Mouse (Mus musculus): ENCODE measurements around the gene Rwdd4a.
A peak's percentile ranks its signal among the peaks of the same experiment; 100 is the strongest.

Gene Rwdd4a

GRCm38 (mm10) chr8:47533344-47534125, at the start of gene Rwdd4a, which contains the start of gene Trappc11:
Rwdd4a (plus strand) TSS chr8:47533664.
Trappc11 (minus strand) TSS chr8:47533470.
- peak; percentile 97 for DNase-seq (ENCODE audit: low read depth, low spot score)
- no peaks in the 10 kb centered on the region for H3K27me3 ChIP-seq (ENCODE audit: control insufficient read depth, insufficient read depth, low read length, poor library complexity, severe bottlenecking)
- peaks cover 6% of the 10 kb centered on the region for H3K36me3 ChIP-seq (ENCODE audit: control insufficient read depth, insufficient read depth, low read length, poor library complexity, severe bottlenecking)

DNA sequence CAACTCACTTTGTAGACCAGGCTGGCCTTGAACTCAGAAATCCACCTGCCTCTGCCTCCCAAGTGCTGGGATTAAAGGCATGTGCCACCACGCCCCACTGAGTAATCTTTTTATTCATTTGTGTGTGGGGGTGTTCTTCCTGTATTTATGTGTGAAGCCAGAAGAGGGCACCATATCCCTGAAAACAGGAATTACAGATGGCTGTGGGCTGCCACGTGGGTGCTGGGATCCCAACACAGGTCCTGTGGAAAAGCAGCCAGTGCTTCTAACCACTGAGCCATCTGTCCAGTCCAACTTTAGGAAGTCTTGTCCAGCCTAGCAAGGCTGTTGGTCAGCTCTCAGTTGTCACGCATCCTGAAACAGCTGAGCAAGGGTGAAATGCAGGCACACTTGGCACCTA, 46.2 kb upstream of the Rwdd4a start:
- no peak for DNase-seq (ENCODE audit: low read depth, low spot score)
- no peaks in the 10 kb centered on the region for H3K27me3 ChIP-seq (ENCODE audit: control insufficient read depth, insufficient read depth, low read length, poor library complexity, severe bottlenecking)
- H3K36me3 ChIP-seq (ENCODE audit: control insufficient read depth, insufficient read depth, low read length, poor library complexity, severe bottlenecking): peaks cover 5% of the 10 kb centered on the region; the same call in 1 of the 2 replicates

- DNase-seq (ENCODE audit: low read depth, low spot score): no peak
- H3K27me3 ChIP-seq (ENCODE audit: control insufficient read depth, insufficient read depth, low read length, poor library complexity, severe bottlenecking): no peaks in the 10 kb centered on the region
- peaks cover 14% of the 10 kb centered on the region for H3K36me3 ChIP-seq (ENCODE audit: control insufficient read depth, insufficient read depth, low read length, poor library complexity, severe bottlenecking)
Measured at GRCm38 (mm10) chr8:47493106-47493505, 40.4 kb upstream of the Rwdd4a start.

- DNase-seq (ENCODE audit: low read depth, low spot score): no peak
- Histone ChIP-seq H3K36me3 (ENCODE audit: control insufficient read depth, insufficient read depth, low read length, poor library complexity, severe bottlenecking) (peaks cover 20% of the 10 kb centered on the region), H3K27me3 (ENCODE audit: control insufficient read depth, insufficient read depth, low read length, poor library complexity, severe bottlenecking) (no peaks in the 10 kb centered on the region)
Measured at GRCm38 (mm10) chr8:47494602-47495153, 38.8 kb upstream of the Rwdd4a start.

DNA sequence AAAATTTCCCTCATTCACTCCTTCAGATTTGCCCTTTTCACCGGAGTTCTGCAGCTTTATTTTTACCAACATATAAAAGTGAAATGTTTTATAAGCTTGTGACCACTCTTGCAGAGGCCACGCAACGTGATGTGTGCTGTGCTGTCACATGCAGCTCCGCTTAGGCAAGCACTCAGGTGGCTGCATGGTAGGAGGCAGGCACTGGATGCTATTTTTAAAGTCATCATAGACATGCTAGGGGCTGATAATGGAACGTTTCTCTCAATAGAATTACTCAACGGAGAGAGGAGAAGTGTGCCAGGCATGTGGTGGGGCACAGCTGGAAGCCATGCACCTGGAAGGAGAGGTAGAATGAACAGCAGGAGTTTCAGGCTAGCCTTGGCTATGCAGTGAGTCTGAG, 38.0 kb upstream of the Rwdd4a start:
- Histone ChIP-seq H3K36me3 (ENCODE audit: control insufficient read depth, insufficient read depth, low read length, poor library complexity, severe bottlenecking) (peaks cover 23% of the 10 kb centered on the region), H3K27me3 (ENCODE audit: control insufficient read depth, insufficient read depth, low read length, poor library complexity, severe bottlenecking) (no peaks in the 10 kb centered on the region)
- no peak for DNase-seq (ENCODE audit: low read depth, low spot score)

- Histone ChIP-seq H3K36me3 (ENCODE audit: control insufficient read depth, insufficient read depth, low read length, poor library complexity, severe bottlenecking) (peaks cover 28% of the 10 kb centered on the region), H3K27me3 (ENCODE audit: control insufficient read depth, insufficient read depth, low read length, poor library complexity, severe bottlenecking) (no peaks in the 10 kb centered on the region)
- DNase-seq (ENCODE audit: low read depth, low spot score): no peak
Measured at GRCm38 (mm10) chr8:47501994-47502393, 31.5 kb upstream of the Rwdd4a start.

- Histone ChIP-seq H3K27me3 (ENCODE audit: control insufficient read depth, insufficient read depth, low read length, poor library complexity, severe bottlenecking) (no peaks in the 10 kb centered on the region), H3K36me3 (ENCODE audit: control insufficient read depth, insufficient read depth, low read length, poor library complexity, severe bottlenecking) (peaks cover 26% of the 10 kb centered on the region)
- no peak for DNase-seq (ENCODE audit: low read depth, low spot score)
Measured at GRCm38 (mm10) chr8:47502546-47502945, 30.9 kb upstream of the Rwdd4a start.

DNA sequence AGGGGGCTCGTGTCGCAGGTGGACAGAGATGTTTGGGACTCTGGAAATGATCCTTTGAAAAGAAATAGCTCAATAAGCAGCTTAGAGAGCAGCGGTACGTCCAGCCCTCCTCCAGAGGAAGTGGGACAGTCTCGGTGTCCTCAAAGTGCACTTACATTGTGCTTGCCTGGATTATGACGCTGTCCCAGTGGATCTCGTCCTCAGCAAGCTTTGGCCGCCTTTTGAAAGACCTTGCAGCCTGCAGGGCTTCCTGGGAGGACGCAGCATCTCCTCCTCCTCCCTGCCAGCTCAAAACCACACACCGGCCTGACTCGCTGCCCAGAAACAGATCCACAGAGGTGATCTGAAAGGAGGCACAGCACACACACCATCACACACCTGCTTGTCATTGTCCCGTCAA, 28.0 kb upstream of the Rwdd4a start:
- Histone ChIP-seq H3K36me3 (ENCODE audit: control insufficient read depth, insufficient read depth, low read length, poor library complexity, severe bottlenecking) (peaks cover 17% of the 10 kb centered on the region), H3K27me3 (ENCODE audit: control insufficient read depth, insufficient read depth, low read length, poor library complexity, severe bottlenecking) (no peaks in the 10 kb centered on the region)
- DNase-seq (ENCODE audit: low read depth, low spot score): no peak

- DNase-seq (ENCODE audit: low read depth, low spot score): no peak
- H3K36me3 ChIP-seq (ENCODE audit: control insufficient read depth, insufficient read depth, low read length, poor library complexity, severe bottlenecking): peaks cover 10% of the 10 kb centered on the region
- H3K27me3 ChIP-seq (ENCODE audit: control insufficient read depth, insufficient read depth, low read length, poor library complexity, severe bottlenecking): no peaks in the 10 kb centered on the region
Measured at GRCm38 (mm10) chr8:47510930-47511329, 22.5 kb upstream of the Rwdd4a start.

DNA sequence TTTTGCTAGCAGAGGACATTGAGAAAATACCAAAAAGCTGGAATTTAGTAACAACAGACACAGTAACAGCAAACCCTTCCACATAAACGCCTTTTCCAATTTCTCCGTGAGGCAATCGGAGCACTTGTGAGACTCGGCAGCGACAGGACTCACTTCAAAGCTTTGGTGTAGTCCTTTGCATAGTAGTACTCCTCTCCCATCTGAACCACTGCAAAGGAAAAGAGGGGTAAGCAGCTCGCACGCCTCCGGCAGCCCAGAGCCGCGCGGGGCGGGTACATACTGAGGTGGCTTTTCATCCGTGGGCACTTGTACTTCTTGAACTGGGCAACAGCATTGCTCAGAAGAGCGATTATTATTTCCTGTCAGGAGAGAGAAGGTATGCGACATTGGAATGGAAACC, 19.9 kb upstream of the Rwdd4a start:
- DNase-seq (ENCODE audit: low read depth, low spot score): no peak
- H3K27me3 ChIP-seq (ENCODE audit: control insufficient read depth, insufficient read depth, low read length, poor library complexity, severe bottlenecking): no peaks in the 10 kb centered on the region
- H3K36me3 ChIP-seq (ENCODE audit: control insufficient read depth, insufficient read depth, low read length, poor library complexity, severe bottlenecking): peaks cover 13% of the 10 kb centered on the region

DNA sequence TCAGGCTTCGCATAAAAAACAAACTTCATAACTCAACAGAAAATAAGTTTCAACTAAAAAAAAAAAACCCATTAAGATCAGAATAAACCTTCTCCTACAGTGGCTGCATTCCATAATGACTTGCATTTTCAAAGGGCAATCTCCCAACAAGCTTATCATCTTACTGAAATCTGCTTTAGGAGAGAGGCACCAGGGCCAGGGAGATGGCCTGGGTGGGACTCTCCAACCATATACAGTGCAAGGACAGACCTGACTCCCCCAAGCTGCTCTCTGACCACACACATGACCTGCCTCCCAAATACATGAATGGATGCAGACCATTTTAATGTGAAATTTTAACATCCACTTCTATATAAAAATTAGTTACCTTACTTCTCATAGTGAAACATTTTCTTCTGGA, 5.4 kb upstream of the Rwdd4a start:
- peaks cover 11% of the 10 kb centered on the region for H3K36me3 ChIP-seq (ENCODE audit: control insufficient read depth, insufficient read depth, low read length, poor library complexity, severe bottlenecking)
- DNase-seq (ENCODE audit: low read depth, low spot score): no peak
- no peaks in the 10 kb centered on the region for H3K27me3 ChIP-seq (ENCODE audit: control insufficient read depth, insufficient read depth, low read length, poor library complexity, severe bottlenecking)

DNA sequence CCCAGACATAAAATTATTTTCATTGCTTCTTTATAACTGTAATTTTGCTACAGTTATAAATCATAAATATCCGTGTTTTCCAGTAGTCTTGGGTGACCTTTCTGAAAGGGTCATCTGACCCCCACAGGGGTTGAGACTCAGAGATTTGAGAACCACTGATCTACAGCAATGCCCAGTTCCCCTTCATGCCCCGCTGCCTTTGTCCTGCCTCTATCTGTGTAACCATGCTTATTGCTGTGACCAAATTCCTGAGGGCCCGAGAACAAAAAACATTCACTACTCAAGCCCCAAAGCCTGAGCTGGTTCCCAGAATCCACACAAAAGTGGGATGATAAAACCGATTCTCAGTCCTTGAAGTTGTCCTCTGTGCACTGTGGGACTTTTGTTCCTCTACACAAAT, 4.9 kb downstream of the Rwdd4a start:
- DNase-seq (ENCODE audit: low read depth, low spot score): no peak
- Histone ChIP-seq H3K36me3 (ENCODE audit: control insufficient read depth, insufficient read depth, low read length, poor library complexity, severe bottlenecking) (peaks cover 4% of the 10 kb centered on the region; the same call in 1 of the 2 replicates), H3K27me3 (ENCODE audit: control insufficient read depth, insufficient read depth, low read length, poor library complexity, severe bottlenecking) (no peaks in the 10 kb centered on the region)

GRCm38 (mm10) chr8:47542746-47543145, 9.3 kb downstream of the Rwdd4a start:
- no peaks in the 10 kb centered on the region for H3K27me3 ChIP-seq (ENCODE audit: control insufficient read depth, insufficient read depth, low read length, poor library complexity, severe bottlenecking)
- peaks cover 6% of the 10 kb centered on the region; the same call in 1 of the 2 replicates for H3K36me3 ChIP-seq (ENCODE audit: control insufficient read depth, insufficient read depth, low read length, poor library complexity, severe bottlenecking)
- DNase-seq (ENCODE audit: low read depth, low spot score): no peak

DNA sequence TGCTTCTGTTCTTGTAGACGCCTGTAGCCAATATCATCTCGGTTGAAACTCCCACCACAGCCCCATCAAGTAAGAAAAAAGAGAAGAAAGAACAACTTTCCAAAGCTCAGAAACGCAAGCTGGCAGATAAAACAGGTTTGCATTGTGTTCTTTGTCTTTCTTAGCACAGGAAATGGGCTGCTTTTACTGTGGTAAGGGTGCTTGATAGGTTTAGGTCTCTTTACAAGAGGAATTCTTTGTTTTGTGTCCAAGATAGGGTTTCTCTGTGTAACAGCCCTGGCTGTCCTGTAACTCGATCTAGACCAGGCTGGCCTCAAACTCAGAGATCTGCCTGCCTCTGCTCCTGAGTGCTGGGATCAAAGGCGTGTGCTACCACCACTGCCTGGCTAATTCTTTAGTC, 10.6 kb downstream of the Rwdd4a start:
- Histone ChIP-seq H3K27me3 (ENCODE audit: control insufficient read depth, insufficient read depth, low read length, poor library complexity, severe bottlenecking) (no peaks in the 10 kb centered on the region), H3K36me3 (ENCODE audit: control insufficient read depth, insufficient read depth, low read length, poor library complexity, severe bottlenecking) (peaks cover 7% of the 10 kb centered on the region; the same call in 1 of the 2 replicates)
- no peak for DNase-seq (ENCODE audit: low read depth, low spot score)

DNA sequence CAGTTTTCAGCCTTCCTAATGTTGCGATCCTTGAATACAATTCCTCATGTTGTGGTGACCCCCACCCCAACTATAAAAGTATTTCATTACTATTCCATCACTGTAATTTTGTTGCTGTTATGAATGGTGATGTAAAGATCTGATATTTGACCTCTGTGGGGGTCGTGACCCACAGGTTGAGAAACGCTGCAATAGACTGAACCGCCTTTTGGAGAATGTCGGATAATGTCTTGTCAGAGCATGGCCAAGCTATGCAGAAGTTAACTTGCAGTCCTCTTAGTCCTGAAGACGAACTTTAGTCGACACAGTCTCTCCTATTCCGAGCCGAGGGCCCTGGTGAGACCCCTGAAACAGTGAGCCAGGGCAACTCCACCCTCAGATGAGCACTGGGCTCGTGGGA, 13.6 kb downstream of the Rwdd4a start:
- peaks cover 9% of the 10 kb centered on the region for H3K36me3 ChIP-seq (ENCODE audit: control insufficient read depth, insufficient read depth, low read length, poor library complexity, severe bottlenecking)
- no peak for DNase-seq (ENCODE audit: low read depth, low spot score)
- no peaks in the 10 kb centered on the region for H3K27me3 ChIP-seq (ENCODE audit: control insufficient read depth, insufficient read depth, low read length, poor library complexity, severe bottlenecking)

Data from splenic B cell, adult 2 months (primary cell).